Mouse (Mus musculus) cerebellum, adult (tissue): Measurements from ENCODE around the gene Klk10.

Experiments used
- ATAC-seq: cut with Nextera tagmentation; 2 replicates; pipeline ENCODE4 v1.9.2; 2017; ENCODE audit warnings: mild to moderate bottlenecking, moderate library complexity, mixed read lengths; ENCODE audit not compliant: insufficient number of reproducible peaks, low FRiP score, low TSS enrichment

The Klk10 gene

GRCm38 (mm10) chr7:43780746-43781145 is at the start of gene Klk10:
TSS of gene Klk10 (plus strand) at chr7:43781035.
- ATAC-seq = no peak

DNA sequence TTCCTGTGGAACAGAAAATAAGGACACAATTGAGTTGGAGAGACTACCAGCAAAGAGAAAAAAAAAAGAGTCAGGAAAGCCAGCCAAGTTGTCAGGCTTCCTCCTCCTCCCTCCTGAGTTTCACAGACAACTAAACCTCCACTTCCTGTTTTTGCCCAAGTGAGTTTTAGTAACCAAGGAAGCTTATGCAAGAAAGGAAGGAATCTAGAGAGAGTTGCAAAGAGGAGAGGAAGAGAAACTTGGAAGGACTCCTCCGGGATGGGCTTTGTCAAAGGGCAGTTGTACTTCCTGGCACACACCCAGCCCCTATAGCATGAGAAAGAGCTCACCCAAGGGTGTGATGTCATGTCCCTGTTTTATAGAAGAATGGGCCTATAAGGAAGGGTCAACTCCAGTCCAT is 33.0 kb upstream of the Klk10 start:
- no peak for ATAC-seq

GRCm38 (mm10) chr7:43752806-43753205 is 28.0 kb upstream of the Klk10 start:
- ATAC-seq = no peak

GRCm38 (mm10) chr7:43766484-43766883 is 14.4 kb upstream of the Klk10 start:
- ATAC-seq = no peak

DNA sequence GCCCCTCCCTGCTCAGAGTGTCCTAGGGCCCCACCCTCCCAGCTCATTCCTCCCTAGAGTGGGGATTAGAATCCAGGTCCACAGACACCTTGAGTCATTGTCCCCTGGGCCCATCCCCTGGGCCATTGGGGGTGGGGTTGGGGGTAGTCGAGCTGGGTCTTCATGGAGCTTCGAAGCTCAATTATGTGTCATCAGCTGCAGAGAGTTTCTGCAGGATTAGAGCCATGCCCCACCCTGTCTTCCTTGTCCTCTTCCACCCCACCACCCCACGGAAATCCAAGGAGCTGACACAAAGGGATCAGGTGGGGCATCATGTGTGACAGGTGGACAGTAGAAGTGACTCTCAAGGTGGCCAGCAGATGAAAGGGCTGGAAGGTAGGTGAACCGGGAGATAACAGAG is 12.2 kb upstream of the Klk10 start, which contains the start of gene Klk12:
Gene Klk12, plus strand, starts transcription at position 301 of the 400 bp plus-strand sequence.
- ATAC-seq = no peak

DNA sequence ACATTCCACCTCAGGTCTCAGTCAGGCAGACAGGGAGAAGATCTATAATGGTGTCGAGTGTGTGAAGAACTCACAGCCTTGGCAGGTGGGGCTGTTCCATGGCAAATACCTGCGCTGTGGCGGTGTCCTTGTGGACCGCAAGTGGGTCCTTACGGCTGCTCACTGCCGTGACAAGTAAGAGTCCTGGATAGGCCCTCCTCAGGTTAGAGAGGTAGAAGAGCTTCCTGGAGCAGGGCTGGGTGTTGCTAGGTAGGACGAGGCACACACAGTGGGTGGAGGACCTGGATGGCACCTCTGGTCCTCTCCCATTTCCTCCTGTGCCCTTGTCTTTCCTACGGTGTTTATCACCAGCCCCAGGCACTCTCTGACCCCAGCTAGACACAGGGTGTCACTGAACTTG is 11.2 kb upstream of the Klk10 start:
- ATAC-seq = no peak

GRCm38 (mm10) chr7:43770701-43771100 is 10.1 kb upstream of the Klk10 start:
- ATAC-seq = no peak

- ATAC-seq = no peak
These were observed 8.9 kb upstream of the Klk10 start for GRCm38 (mm10) chr7:43771916-43772315.

GRCm38 (mm10) chr7:43772901-43773300 is 7.9 kb upstream of the Klk10 start:
- no peak for ATAC-seq

DNA sequence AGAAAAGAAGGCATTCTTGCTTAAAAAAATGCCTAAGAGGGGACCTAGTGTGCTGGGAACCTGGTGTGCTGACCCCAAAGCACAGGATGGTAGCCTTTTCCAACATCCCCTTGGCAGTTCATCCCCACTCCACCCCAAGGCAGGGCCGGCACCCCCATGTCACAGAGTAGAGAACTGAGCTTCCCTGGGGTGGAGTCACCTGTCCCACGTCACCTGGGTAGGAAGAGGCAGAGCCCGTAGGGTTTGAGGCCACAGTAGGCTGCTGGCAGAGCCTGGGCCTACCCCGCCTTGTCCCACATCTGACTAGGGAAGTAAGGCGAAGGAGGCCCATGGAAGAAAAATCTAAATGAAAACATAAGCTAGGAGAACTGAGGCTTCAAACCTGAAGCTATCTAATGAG is 6.5 kb upstream of the Klk10 start, which contains the start of gene Klk11:
Gene Klk11, plus strand, starts transcription at position 241 of the 400 bp plus-strand sequence.
- no peak for ATAC-seq

DNA sequence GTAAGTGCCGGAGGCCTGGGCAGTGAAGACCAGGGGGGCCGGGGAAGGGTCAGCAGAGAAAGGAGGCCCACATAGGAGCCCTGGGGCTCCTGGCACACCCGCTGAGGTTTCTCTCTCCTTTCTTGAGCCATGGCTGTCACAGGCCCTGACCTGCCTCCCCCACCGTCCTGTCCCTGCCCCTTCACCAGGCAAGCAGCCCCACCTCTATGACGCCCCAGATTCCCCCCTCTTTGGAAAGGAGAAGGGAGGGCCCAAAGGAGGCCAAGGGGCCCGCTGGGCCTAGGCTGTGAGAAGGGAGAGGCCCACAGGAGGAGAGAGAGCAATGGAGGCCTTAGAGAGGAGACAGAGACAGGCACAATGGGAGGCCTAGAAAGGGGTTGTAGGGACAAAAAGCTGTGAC is 6.0 kb upstream of the Klk10 start:
- no peak for ATAC-seq

- ATAC-seq = no peak
These were observed 5.4 kb upstream of the Klk10 start for GRCm38 (mm10) chr7:43775311-43776057.

DNA sequence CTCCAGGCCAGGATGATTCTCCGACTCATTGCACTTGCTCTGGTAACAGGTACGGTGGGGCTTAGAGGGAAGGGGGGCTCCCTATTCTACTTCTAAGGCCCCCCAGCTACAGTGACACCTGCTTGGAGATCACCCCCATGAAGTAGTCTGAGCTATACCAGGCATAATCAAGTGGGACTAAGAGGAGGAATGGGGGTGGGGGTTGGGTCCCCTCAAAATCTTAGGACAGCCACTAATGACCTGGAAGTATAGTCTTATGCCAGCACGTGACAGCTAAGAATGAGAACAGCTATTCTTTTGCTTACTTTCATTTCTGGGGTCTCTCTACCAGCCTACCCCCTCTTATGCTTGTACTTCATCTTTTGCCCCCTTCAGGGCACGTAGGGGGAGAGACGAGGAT is 4.3 kb upstream of the Klk10 start:
- no peak for ATAC-seq

DNA sequence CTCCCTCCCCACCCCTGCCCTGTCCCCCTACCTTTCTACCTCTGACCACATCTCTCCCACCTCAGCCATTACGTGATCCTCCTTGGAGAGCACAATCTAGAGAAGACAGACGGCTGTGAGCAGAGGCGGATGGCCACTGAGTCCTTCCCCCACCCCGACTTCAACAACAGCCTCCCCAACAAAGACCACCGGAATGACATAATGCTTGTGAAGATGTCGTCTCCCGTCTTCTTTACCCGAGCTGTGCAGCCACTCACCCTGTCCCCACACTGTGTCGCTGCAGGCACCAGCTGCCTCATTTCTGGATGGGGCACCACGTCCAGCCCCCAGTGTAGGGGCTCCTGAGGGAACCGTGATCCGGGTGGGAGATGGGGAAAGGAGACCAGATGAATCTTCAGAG is 3.4 kb upstream of the Klk10 start:
- no peak for ATAC-seq

GRCm38 (mm10) chr7:43778176-43778970 is 2.5 kb upstream of the Klk10 start:
- ATAC-seq = no peak

DNA sequence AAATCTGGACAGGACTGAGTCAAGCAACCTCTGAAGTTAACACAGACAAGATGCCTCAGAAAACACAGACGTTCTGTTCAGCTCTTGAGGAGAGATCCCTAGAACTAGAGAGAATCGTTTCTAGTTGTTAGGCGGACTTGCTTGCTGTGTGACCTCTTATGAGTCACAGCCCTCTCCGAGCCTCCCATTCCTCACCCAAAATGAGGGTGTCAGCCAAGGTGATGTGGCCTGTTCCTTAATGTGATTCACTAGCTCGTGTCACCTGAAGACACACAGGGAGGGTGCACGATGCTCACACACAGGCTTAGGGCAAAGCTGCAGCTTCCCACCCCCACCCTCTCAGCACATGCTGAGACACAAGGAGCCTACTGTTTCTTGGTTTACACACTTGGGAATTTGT is 594 bp upstream of the Klk10 start:
- no peak for ATAC-seq

DNA sequence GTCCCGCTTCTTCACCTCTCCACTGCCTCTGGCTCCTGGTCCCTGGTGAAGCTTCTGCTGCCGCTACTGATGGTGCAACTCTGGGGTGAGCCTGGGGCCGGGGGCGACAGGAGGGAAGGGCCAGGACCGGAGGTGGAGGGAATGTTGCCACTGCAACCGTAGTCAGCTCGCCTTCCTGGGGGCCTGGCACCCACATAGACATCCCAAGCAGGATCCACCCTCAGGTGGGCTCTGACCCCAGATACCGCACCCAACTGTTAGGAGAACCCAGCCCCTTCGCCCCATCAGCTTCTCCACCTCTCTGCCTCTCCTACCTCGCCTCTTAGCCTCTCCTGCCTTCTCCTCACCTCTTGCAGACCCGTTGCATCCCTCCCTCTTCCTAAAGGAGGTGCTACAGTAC is 706 bp downstream of the Klk10 start:
- ATAC-seq = no peak

- no peak for ATAC-seq
These were observed 1.7 kb downstream of the Klk10 start for GRCm38 (mm10) chr7:43782275-43783265.

DNA sequence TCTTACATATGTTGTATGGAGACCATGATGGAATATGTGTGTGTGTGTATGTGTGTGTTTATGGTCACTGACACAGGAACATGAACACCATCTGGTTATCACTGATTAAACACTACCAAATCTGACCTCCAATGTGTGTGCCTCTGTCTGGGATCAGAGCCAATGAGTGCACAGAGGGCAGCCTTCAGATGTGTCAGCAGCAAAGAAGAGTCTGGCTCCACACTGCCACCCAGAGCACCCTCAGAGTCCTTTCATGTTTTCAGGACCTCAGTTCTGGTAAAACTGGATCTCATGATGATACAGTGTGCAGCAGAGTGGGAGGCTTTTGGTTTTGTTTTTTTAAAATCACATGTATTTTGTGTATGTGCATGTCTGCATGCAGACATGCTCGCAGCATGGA is 4.5 kb downstream of the Klk10 start:
- ATAC-seq = no peak

GRCm38 (mm10) chr7:43788096-43788495 is 7.3 kb downstream of the Klk10 start:
- no peak for ATAC-seq
